Mouse (Mus musculus) G1E (cell line): ENCODE measurements at regions not wholly inside any gene's neighbourhood (a gene's known extent, or its start where the extent isn't known, plus 50 kb on each side); places are given as distances from the start of the nearest gene placed in this dataset.

ENCODE experiments used
- CTCF ChIP-seq: IDR thresholded peaks from 2 replicates; pipeline ENCODE4 v1.5.1; 2012; ENCODE audit warnings: low read depth, low read length, inconsistent platforms, mixed read lengths
- GATA1 ChIP-seq: IDR thresholded peaks from 2 replicates; pipeline ENCODE4 v1.6.1; 2012; ENCODE audit warnings: borderline replicate concordance, low read length, inconsistent platforms, mixed read lengths
- POLR2AphosphoS5 ChIP-seq: IDR thresholded peaks from 2 replicates; pipeline ENCODE4 v1.6.1; 2012; ENCODE audit warnings: low read depth, low read length, inconsistent platforms; ENCODE audit not compliant: insufficient replicate concordance

GRCm38 (mm10) chr8:27721988-27722387 lies 274.5 kb downstream of the Poteg start:
- TF ChIP-seq GATA1 (no peak), CTCF (no peak), POLR2AphosphoS5 (no peak)
